Mouse (Mus musculus): ENCODE measurements at regions not wholly inside any gene's neighbourhood (a gene's known extent, or its start where the extent isn't known, plus 50 kb on each side); places are given as distances from the start of the nearest gene placed in this dataset.

- TF ChIP-seq CTCF (IDR thresholded peaks at IDR 0.05; ENCODE audit: low read depth) (no peak), EP300 (IDR thresholded peaks at IDR 0.05; ENCODE audit: low read depth) (no peak)
These were observed 148.4 kb downstream of the Tm4sf1 start for GRCm38 (mm10) chr3:57153177-57153948.
